Mouse (Mus musculus): ENCODE measurements around the gene Ptma. TPM values are rescaled to one million over a fixed set of nuclear protein-coding genes. Genes with fewer than 3 reads are reported as not detected.

The Ptma gene
- polyA plus RNA-seq, 1 experiment from 2014 or later, result 1,264 TPM

GRCm38 (mm10) chr1:86517076-86517475 is 9.4 kb upstream of the Ptma start:
- H3K9me3 ChIP-seq (ENCODE audit: low read length), result no peaks in the 10 kb centered on the region
- no peak overlapping the region for H3K4me3 ChIP-seq (ENCODE audit: low read depth, low read length)
- TF ChIP-seq CTCF (IDR thresholded peaks at IDR 0.05) (no peak), EP300 (IDR thresholded peaks at IDR 0.05) (no peak)
- no peak overlapping the region for H3K27ac ChIP-seq (ENCODE audit: low read length)
- H3K4me2 ChIP-seq (replicated peaks; ENCODE audit: low read depth, low read length), result no peak overlapping the region
- WGBS, result 67% methylated on average over 3 of the region's 3 CpGs
- ATAC-seq, result no peak
- no peaks in the 10 kb centered on the region for H3K36me3 ChIP-seq (ENCODE audit: insufficient read depth, low read length)
- no peaks in the 10 kb centered on the region for H3K4me1 ChIP-seq (ENCODE audit: insufficient read depth, low read depth, low read length)
- no peak overlapping the region for H3K9ac ChIP-seq (replicated peaks; ENCODE audit: low read depth)
- DNase-seq (ENCODE audit: low spot score), result no peak
- no peaks in the 10 kb centered on the region for H3K27me3 ChIP-seq (replicated peaks; ENCODE audit: insufficient read depth, low read length)

GRCm38 (mm10) chr1:86520361-86520760 is 6.2 kb upstream of the Ptma start:
- H3K4me1 ChIP-seq (ENCODE audit: insufficient read depth, low read depth, low read length), result peaks cover 7% of the 10 kb centered on the region
- H3K4me2 ChIP-seq (replicated peaks; ENCODE audit: low read depth, low read length), result no peak overlapping the region
- WGBS, result 42% methylated on average over 7 of the region's 7 CpGs
- no peak for ATAC-seq
- no peaks in the 10 kb centered on the region for H3K36me3 ChIP-seq (ENCODE audit: insufficient read depth, low read length)
- H3K27ac ChIP-seq (ENCODE audit: low read length), result no peak overlapping the region
- no peaks in the 10 kb centered on the region for H3K27me3 ChIP-seq (replicated peaks; ENCODE audit: insufficient read depth, low read length)
- H3K9ac ChIP-seq (replicated peaks; ENCODE audit: low read depth), result no peak overlapping the region
- no peak overlapping the region for H3K4me3 ChIP-seq (ENCODE audit: low read depth, low read length)
- no peaks in the 10 kb centered on the region for H3K9me3 ChIP-seq (ENCODE audit: low read length)
- TF ChIP-seq EP300 (IDR thresholded peaks at IDR 0.05), result no peak
- peak; percentile 78 for TF ChIP-seq CTCF (IDR thresholded peaks at IDR 0.05)
- DNase-seq (ENCODE audit: low spot score), result no peak

GRCm38 (mm10) chr1:86522286-86522871 is 4.1 kb upstream of the Ptma start:
- peak; percentile 1 for ATAC-seq
- Histone ChIP-seq H3K36me3 (ENCODE audit: insufficient read depth, low read length) (no peaks in the 10 kb centered on the region), H3K4me2 (replicated peaks; ENCODE audit: low read depth, low read length) (no peak overlapping the region), H3K4me1 (ENCODE audit: insufficient read depth, low read depth, low read length) (peaks cover 7% of the 10 kb centered on the region), H3K27ac (ENCODE audit: low read length) (peak overlapping the region; percentile 78), H3K27me3 (replicated peaks; ENCODE audit: insufficient read depth, low read length) (no peaks in the 10 kb centered on the region), H3K9ac (replicated peaks; ENCODE audit: low read depth) (no peak overlapping the region), H3K9me3 (ENCODE audit: low read length) (no peaks in the 10 kb centered on the region), H3K4me3 (ENCODE audit: low read depth, low read length) (no peak overlapping the region)
- WGBS, result 39% methylated on average over 6 of the region's 7 CpGs
- DNase-seq (ENCODE audit: low spot score), result peak; percentile 81
- TF ChIP-seq EP300 (IDR thresholded peaks at IDR 0.05) (peak; percentile 37; the same call in 1 of the 2 replicates), CTCF (IDR thresholded peaks at IDR 0.05) (peak; percentile 8; the same call in 1 of the 2 replicates)

- TF ChIP-seq EP300 (IDR thresholded peaks at IDR 0.05) (no peak), CTCF (IDR thresholded peaks at IDR 0.05) (no peak)
- ATAC-seq, result no peak
- 0 out of 2 replicates have a peak overlapping the region, but pooled peaks have one; percentile 83 for H3K4me2 ChIP-seq (replicated peaks; ENCODE audit: low read depth, low read length)
These were observed 2.5 kb upstream of the Ptma start for GRCm38 (mm10) chr1:86523776-86524618.

GRCm38 (mm10) chr1:86524619-86525498 is 1.7 kb upstream of the Ptma start:
- 2% methylated on average over 53 of the region's 53 CpGs for WGBS
- H3K27me3 ChIP-seq (replicated peaks; ENCODE audit: insufficient read depth, low read length), result no peaks in the 10 kb centered on the region
- H3K4me1 ChIP-seq (ENCODE audit: insufficient read depth, low read depth, low read length), result peaks cover 7% of the 10 kb centered on the region
- peak overlapping the region; percentile 86 for H3K9ac ChIP-seq (replicated peaks; ENCODE audit: low read depth)
- DNase-seq (ENCODE audit: low spot score) (peak; percentile 99), ATAC-seq (peak; percentile 73)
- no peaks in the 10 kb centered on the region for H3K9me3 ChIP-seq (ENCODE audit: low read length)
- peak overlapping the region; percentile 83 for H3K4me2 ChIP-seq (replicated peaks; ENCODE audit: low read depth, low read length)
- H3K36me3 ChIP-seq (ENCODE audit: insufficient read depth, low read length), result no peaks in the 10 kb centered on the region
- H3K27ac ChIP-seq (ENCODE audit: low read length), result peak overlapping the region; percentile 100
- H3K4me3 ChIP-seq (ENCODE audit: low read depth, low read length), result peak overlapping the region; percentile 97
- peak; percentile 94; the same call in 1 of the 2 replicates for TF ChIP-seq CTCF (IDR thresholded peaks at IDR 0.05)
- TF ChIP-seq EP300 (IDR thresholded peaks at IDR 0.05), result no peak

More at GRCm38 (mm10) chr1:86523776-86524618, 2.5 kb upstream of the Ptma start:
- Histone ChIP-seq H3K4me1 (ENCODE audit: insufficient read depth, low read depth, low read length) (peaks cover 7% of the 10 kb centered on the region), H3K36me3 (ENCODE audit: insufficient read depth, low read length) (no peaks in the 10 kb centered on the region), H3K27ac (ENCODE audit: low read length) (peak overlapping the region; percentile 100), H3K27me3 (replicated peaks; ENCODE audit: insufficient read depth, low read length) (no peaks in the 10 kb centered on the region), H3K9ac (replicated peaks; ENCODE audit: low read depth) (peak overlapping the region; percentile 26; the same call in 1 of the 2 replicates), H3K9me3 (ENCODE audit: low read length) (no peaks in the 10 kb centered on the region), H3K4me3 (ENCODE audit: low read depth, low read length) (no peak overlapping the region)
- 75% methylated on average over 8 of the region's 8 CpGs for WGBS
- DNase-seq (ENCODE audit: low spot score), result peak; percentile 10

Measured in lung, postnatal 0 days (tissue).